Mouse (Mus musculus): Measurements from ENCODE around the gene Gjb5.

Gjb5 gene

GRCm38 (mm10) chr4:127354506-127355485 lies 3.2 kb downstream of the Gjb5 start:
- in situ Hi-C loops (cut with MboI; ENCODE audit: low pct_unique_long_range_greater_than_20kb in 1 of 2, low sequenced_read_pairs in 2 of 2, unreplicated experiment in 1 of 2), result no loop called here

GRCm38 (mm10) chr4:127353951-127354438 lies 4.0 kb downstream of the Gjb5 start, which contains the start of gene Gjb4:
Gene Gjb4 (minus strand): TSS chr4:127354081.
- in situ Hi-C loops (cut with MboI; ENCODE audit: low pct_unique_long_range_greater_than_20kb in 1 of 2, low sequenced_read_pairs in 2 of 2, unreplicated experiment in 1 of 2), result no loop called here

- in situ Hi-C loops (cut with MboI; ENCODE audit: low pct_unique_long_range_greater_than_20kb in 1 of 2, low sequenced_read_pairs in 2 of 2, unreplicated experiment in 1 of 2), result no loop called here
Observed at GRCm38 (mm10) chr4:127352594-127352993, 5.4 kb downstream of the Gjb5 start.

- in situ Hi-C loops (cut with MboI; ENCODE audit: low pct_unique_long_range_greater_than_20kb in 1 of 2, low sequenced_read_pairs in 2 of 2, unreplicated experiment in 1 of 2), result no loop called here
Observed at GRCm38 (mm10) chr4:127349560-127350300, 8.3 kb downstream of the Gjb5 start.

GRCm38 (mm10) chr4:127345000-127345399 lies 13.0 kb downstream of the Gjb5 start:
- in situ Hi-C loops (cut with MboI; ENCODE audit: low pct_unique_long_range_greater_than_20kb in 1 of 2, low sequenced_read_pairs in 2 of 2, unreplicated experiment in 1 of 2), result no loop called here

GRCm38 (mm10) chr4:127341372-127341771 lies 16.6 kb downstream of the Gjb5 start:
- in situ Hi-C loops (cut with MboI; ENCODE audit: low pct_unique_long_range_greater_than_20kb in 1 of 2, low sequenced_read_pairs in 2 of 2, unreplicated experiment in 1 of 2), result no loop called here

GRCm38 (mm10) chr4:127337668-127338067 lies 20.3 kb downstream of the Gjb5 start:
- in situ Hi-C loops (cut with MboI; ENCODE audit: low pct_unique_long_range_greater_than_20kb in 1 of 2, low sequenced_read_pairs in 2 of 2, unreplicated experiment in 1 of 2), result no loop called here

- in situ Hi-C loops (cut with MboI; ENCODE audit: low pct_unique_long_range_greater_than_20kb in 1 of 2, low sequenced_read_pairs in 2 of 2, unreplicated experiment in 1 of 2), result no loop called here
Observed at GRCm38 (mm10) chr4:127334870-127335504, 23.0 kb downstream of the Gjb5 start.

GRCm38 (mm10) chr4:127331171-127331570 lies 26.8 kb downstream of the Gjb5 start:
- in situ Hi-C loops (cut with MboI; ENCODE audit: low pct_unique_long_range_greater_than_20kb in 1 of 2, low sequenced_read_pairs in 2 of 2, unreplicated experiment in 1 of 2), result no loop called here

GRCm38 (mm10) chr4:127330181-127331100 lies 27.5 kb downstream of the Gjb5 start, which contains the start of gene Gjb3:
Gene Gjb3 (minus strand): TSS chr4:127330844.
- in situ Hi-C loops (cut with MboI; ENCODE audit: low pct_unique_long_range_greater_than_20kb in 1 of 2, low sequenced_read_pairs in 2 of 2, unreplicated experiment in 1 of 2), result no loop called here

- in situ Hi-C loops (cut with MboI; ENCODE audit: low pct_unique_long_range_greater_than_20kb in 1 of 2, low sequenced_read_pairs in 2 of 2, unreplicated experiment in 1 of 2), result no loop called here
Observed at GRCm38 (mm10) chr4:127329751-127330150, 28.2 kb downstream of the Gjb5 start.

- in situ Hi-C loops (cut with MboI; ENCODE audit: low pct_unique_long_range_greater_than_20kb in 1 of 2, low sequenced_read_pairs in 2 of 2, unreplicated experiment in 1 of 2), result no loop called here
Observed at GRCm38 (mm10) chr4:127329046-127329445, 28.9 kb downstream of the Gjb5 start.

GRCm38 (mm10) chr4:127328378-127328777 lies 29.6 kb downstream of the Gjb5 start:
- in situ Hi-C loops (cut with MboI; ENCODE audit: low pct_unique_long_range_greater_than_20kb in 1 of 2, low sequenced_read_pairs in 2 of 2, unreplicated experiment in 1 of 2), result no loop called here

GRCm38 (mm10) chr4:127327749-127328148 lies 30.2 kb downstream of the Gjb5 start:
- in situ Hi-C loops (cut with MboI; ENCODE audit: low pct_unique_long_range_greater_than_20kb in 1 of 2, low sequenced_read_pairs in 2 of 2, unreplicated experiment in 1 of 2), result no loop called here

- in situ Hi-C loops (cut with MboI; ENCODE audit: low pct_unique_long_range_greater_than_20kb in 1 of 2, low sequenced_read_pairs in 2 of 2, unreplicated experiment in 1 of 2), result no loop called here
Observed at GRCm38 (mm10) chr4:127327258-127327657, 30.7 kb downstream of the Gjb5 start.

- in situ Hi-C loops (cut with MboI; ENCODE audit: low pct_unique_long_range_greater_than_20kb in 1 of 2, low sequenced_read_pairs in 2 of 2, unreplicated experiment in 1 of 2), result no loop called here
Observed at GRCm38 (mm10) chr4:127325276-127325675, 32.7 kb downstream of the Gjb5 start.

- in situ Hi-C loops (cut with MboI; ENCODE audit: low pct_unique_long_range_greater_than_20kb in 1 of 2, low sequenced_read_pairs in 2 of 2, unreplicated experiment in 1 of 2), result no loop called here
Observed at GRCm38 (mm10) chr4:127324759-127325158, 33.2 kb downstream of the Gjb5 start.

- in situ Hi-C loops (cut with MboI; ENCODE audit: low pct_unique_long_range_greater_than_20kb in 1 of 2, low sequenced_read_pairs in 2 of 2, unreplicated experiment in 1 of 2), result no loop called here
Observed at GRCm38 (mm10) chr4:127324296-127324695, 33.7 kb downstream of the Gjb5 start.

Measured in mouse embryonic stem cell (cell line).